Mouse (Mus musculus) left cerebral cortex, adult 2 months (tissue): ENCODE data around the gene Ptprt. TPM values are rescaled to one million over a fixed set of nuclear protein-coding genes. Genes with fewer than 3 reads are reported as not detected.
A peak's percentile ranks its signal among the peaks of the same experiment; 100 is the strongest.

Experiments
- DNase-seq, 2 experiments: peaks; one replicate each; pipeline ENCODE4 v3.0.0; 2021 to 2022; ENCODE audit warnings: low spot score in 2 of 2, mixed read lengths in 1 of 2; ENCODE audit errors: extremely low spot score in 1 of 2
- H3K27ac ChIP-seq: fragments of 200-600 bp; 2 replicates; pipeline ENCODE4 v1.8.1; 2022
- H3K4me3 ChIP-seq: fragments of 200-600 bp; 2 replicates; pipeline ENCODE4 v1.8.1; 2022
- CTCF ChIP-seq: fragments of 200-600 bp; IDR thresholded peaks from 2 replicates; pipeline ENCODE4 v1.8.1; 2022; ENCODE audit warnings: antibody characterized with exemption, mild to moderate bottlenecking, moderate library complexity
- intact Hi-C: fragments of 180-260 bp; cut with DNase I; formaldehyde crosslinking; loops from one replicate; pipeline ENCODE4 v1.15.1; 2025
- total RNA-seq, 2 experiments: library from RNA; stranded (reverse); gene quantifications; 2 replicates each; pipeline ENCODE4 v1.2.3; 2021

Gene Ptprt
- total RNA-seq, 2 experiments from 2014 or later = 101 to 103 TPM

GRCm38 (mm10) chr2:162394601-162395000 lies 266.3 kb downstream of the Ptprt start:
- no peak for TF ChIP-seq CTCF
- Histone ChIP-seq H3K27ac (no peak overlapping the region), H3K4me3 (no peak overlapping the region)
- no peak for DNase-seq
- intact Hi-C loops = no loop called here

- intact Hi-C loops = no loop called here
- no peak for DNase-seq
- no peak for TF ChIP-seq CTCF
- no peak overlapping the region for H3K4me3 ChIP-seq
- H3K27ac ChIP-seq = no peak overlapping the region
Measured at GRCm38 (mm10) chr2:162391834-162392233, 269.1 kb downstream of the Ptprt start.

DNA sequence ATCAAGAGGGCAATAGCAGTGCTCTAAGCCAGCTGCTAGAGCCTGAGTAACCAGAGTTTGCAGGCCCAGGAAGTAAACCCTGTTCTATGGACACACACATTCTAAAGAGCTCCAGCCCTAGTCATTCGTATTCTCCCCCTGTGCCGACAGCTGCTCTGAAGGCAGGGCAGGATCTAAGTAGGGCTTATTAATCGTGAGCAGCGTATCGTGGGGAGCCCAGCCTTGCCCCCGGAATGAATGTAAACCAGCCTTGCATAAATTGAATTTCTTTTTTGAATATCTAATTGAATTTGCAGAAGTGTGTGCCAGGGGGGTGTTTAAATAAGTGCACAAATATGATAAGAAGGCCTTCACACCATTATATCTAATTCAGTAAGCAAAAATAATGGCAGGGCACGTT lies 283.6 kb downstream of the Ptprt start:
- Histone ChIP-seq H3K4me3 (no peak overlapping the region), H3K27ac (no peak overlapping the region)
- no peak for DNase-seq
- intact Hi-C loops = no loop called here
- no peak for TF ChIP-seq CTCF

GRCm38 (mm10) chr2:162349047-162349446 lies 311.9 kb downstream of the Ptprt start:
- no peak for TF ChIP-seq CTCF
- H3K27ac ChIP-seq = no peak overlapping the region
- no peak overlapping the region for H3K4me3 ChIP-seq
- no peak for DNase-seq
- intact Hi-C loops = no loop called here

GRCm38 (mm10) chr2:162341846-162342245 lies 319.1 kb downstream of the Ptprt start:
- intact Hi-C loops = no loop called here
- no peak for TF ChIP-seq CTCF
- H3K4me3 ChIP-seq = no peak overlapping the region
- H3K27ac ChIP-seq = no peak overlapping the region
- no peak for DNase-seq

- intact Hi-C loops = no loop called here
- no peak overlapping the region for H3K27ac ChIP-seq
- no peak for DNase-seq
Measured at GRCm38 (mm10) chr2:162340231-162340630, 320.7 kb downstream of the Ptprt start.

GRCm38 (mm10) chr2:162332066-162332683 lies 328.8 kb downstream of the Ptprt start:
- Histone ChIP-seq H3K27ac (no peak overlapping the region), H3K4me3 (no peak overlapping the region)
- intact Hi-C loops = no loop called here
- DNase-seq = no peak
- TF ChIP-seq CTCF = no peak

More at GRCm38 (mm10) chr2:162340231-162340630, 320.7 kb downstream of the Ptprt start:
- no peak for TF ChIP-seq CTCF
- H3K4me3 ChIP-seq = no peak overlapping the region

DNA sequence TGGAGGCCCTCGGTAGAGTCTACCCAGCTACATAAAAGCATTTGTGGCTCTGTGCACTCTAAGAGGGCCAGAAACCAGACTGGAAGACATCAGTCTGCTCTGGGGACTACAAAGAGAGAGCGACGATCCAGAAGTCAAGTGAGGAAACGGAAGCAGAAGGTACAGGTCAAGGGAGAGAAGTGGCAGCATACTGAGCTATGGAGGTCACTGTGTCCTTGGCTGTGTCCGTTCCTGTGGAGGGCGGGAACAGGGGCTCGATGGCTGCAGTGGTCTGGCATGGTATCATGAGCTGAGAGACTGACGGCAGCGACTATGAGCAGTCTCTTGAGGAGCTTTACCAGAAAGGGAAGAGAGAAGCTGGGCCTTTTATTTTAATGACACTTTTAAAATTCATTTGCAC lies 331.5 kb downstream of the Ptprt start:
- no peak overlapping the region for H3K27ac ChIP-seq
- TF ChIP-seq CTCF = no peak

GRCm38 (mm10) chr2:162322411-162322810 lies 338.5 kb downstream of the Ptprt start:
- intact Hi-C loops = no loop called here
- Histone ChIP-seq H3K4me3 (no peak overlapping the region), H3K27ac (no peak overlapping the region)
- TF ChIP-seq CTCF = no peak
- DNase-seq = no peak

More for the DNA sequence above, 331.5 kb downstream of the Ptprt start:
- no peak for DNase-seq
- intact Hi-C loops = no loop called here
- H3K4me3 ChIP-seq = no peak overlapping the region

- no peak for TF ChIP-seq CTCF
- intact Hi-C loops = no loop called here
- H3K4me3 ChIP-seq = no peak overlapping the region
- H3K27ac ChIP-seq = no peak overlapping the region
- no peak for DNase-seq
Measured at GRCm38 (mm10) chr2:162307996-162308395, 353.0 kb downstream of the Ptprt start.

DNA sequence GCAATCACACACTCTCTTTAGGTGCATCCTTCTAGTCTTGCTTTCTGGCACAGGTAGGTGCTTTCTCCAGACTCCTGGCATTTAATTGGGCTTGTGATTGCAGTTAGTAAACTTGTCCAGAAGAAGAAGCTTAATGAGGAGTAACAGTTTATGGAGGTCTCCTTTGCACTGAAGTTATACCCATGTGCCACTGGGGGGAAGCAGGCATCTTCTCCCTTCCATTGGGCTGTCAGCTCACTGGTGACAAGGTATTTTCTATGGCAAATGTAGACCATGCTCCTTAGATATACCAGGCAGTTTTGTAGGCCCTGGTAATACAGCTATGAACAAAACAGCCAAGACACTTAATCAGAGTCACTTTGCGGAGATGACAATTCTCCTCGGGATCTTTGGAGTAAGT lies 366.9 kb downstream of the Ptprt start:
- no peak for DNase-seq
- intact Hi-C loops = no loop called here

GRCm38 (mm10) chr2:162282606-162283005 lies 378.3 kb downstream of the Ptprt start:
- DNase-seq = peak in 1 of 2 experiments; percentile 16
- H3K4me3 ChIP-seq = no peak overlapping the region
- intact Hi-C loops = no loop called here
- no peak for TF ChIP-seq CTCF
- H3K27ac ChIP-seq = no peak overlapping the region

More for the DNA sequence above, 366.9 kb downstream of the Ptprt start:
- H3K27ac ChIP-seq = no peak overlapping the region
- H3K4me3 ChIP-seq = no peak overlapping the region
- TF ChIP-seq CTCF = peak; percentile 49

GRCm38 (mm10) chr2:162282121-162282520 lies 378.8 kb downstream of the Ptprt start:
- no peak overlapping the region for H3K27ac ChIP-seq
- DNase-seq = no peak
- H3K4me3 ChIP-seq = no peak overlapping the region
- no peak for TF ChIP-seq CTCF
- intact Hi-C loops = no loop called here
